In the genomic region with DNA sequence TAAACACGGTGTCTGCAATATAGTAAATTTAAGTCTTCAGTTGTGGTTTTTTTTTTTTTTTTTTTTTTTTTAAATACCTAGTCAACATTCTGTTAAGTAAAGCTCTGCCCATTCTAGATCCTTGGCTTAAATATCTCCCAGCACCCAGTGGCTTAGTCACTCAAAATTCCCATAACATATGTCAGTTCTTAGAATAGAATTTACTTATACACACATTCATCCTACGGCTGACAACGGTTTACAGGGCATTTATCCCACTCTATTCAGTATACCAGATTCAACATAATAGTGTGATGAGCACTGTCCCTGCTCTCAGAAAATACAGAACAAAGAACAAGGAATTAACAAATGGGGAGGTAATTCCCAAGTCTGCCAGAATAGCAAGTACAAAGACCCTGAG, we compare ENCODE assay signal across 30 mouse cellular contexts.
DNase-seq lines count a peak whose midpoint lies in the region; ATAC-seq lines count a peak whose summit lies in the region.
"Had no signal": no experiment of that assay in that cellular context is flagged by ENCODE, and none has a peak within 500 bp of the region (broad histone marks: within the 10 kb centered on the region; RNA-seq: fewer than 3 reads in every experiment).

No protein-coding gene starts in this region.

- no peaks in the 10 kb centered on the region for H3K4me1 ChIP-seq in heart, embryonic 10.5 days
- H3K4me1 ChIP-seq in forebrain, embryonic 11.5 days (replicated peaks; ENCODE audit: control insufficient read depth, insufficient read depth, low read length) = no peaks in the 10 kb centered on the region
- H3K4me1 ChIP-seq: embryonic facial prominence, embryonic 13.5 days; embryonic facial prominence, embryonic 15.5 days; forebrain, embryonic 10.5 days; forebrain, embryonic 13.5 days; forebrain, embryonic 15.5 days had no signal

- ATAC-seq in frontal cortex, adult (ENCODE audit: low TSS enrichment) = peak; percentile 94
- no peak for ATAC-seq in forebrain, embryonic 11.5 days (replicated peaks; ENCODE audit: low FRiP score)
- ATAC-seq: activated CD4-positive, CD25-positive, alpha-beta regulatory T cell, adult 4 months; CD4-positive, CD25-positive, alpha-beta regulatory T cell, adult 4 months; forebrain, embryonic 13.5 days; forebrain, embryonic 15.5 days; Patski had no signal

- no peaks in the 10 kb centered on the region for H3K9me3 ChIP-seq in heart, embryonic 10.5 days
- H3K9me3 ChIP-seq in forebrain, embryonic 11.5 days (ENCODE audit: control insufficient read depth, low read length) = no peaks in the 10 kb centered on the region
- H3K9me3 ChIP-seq: embryonic facial prominence, embryonic 13.5 days; embryonic facial prominence, embryonic 15.5 days; forebrain, embryonic 10.5 days; forebrain, embryonic 13.5 days; forebrain, embryonic 15.5 days; G1E had no signal

- no peak overlapping the region for H3K27ac ChIP-seq in heart, embryonic 10.5 days
- H3K27ac ChIP-seq in forebrain, embryonic 11.5 days (ENCODE audit: low read depth, low read length) = no peak overlapping the region
- H3K27ac ChIP-seq: embryonic facial prominence, embryonic 13.5 days; embryonic facial prominence, embryonic 15.5 days; forebrain, embryonic 10.5 days; forebrain, embryonic 13.5 days; forebrain, embryonic 15.5 days had no signal

- no peaks in the 10 kb centered on the region for H3K27me3 ChIP-seq in heart, embryonic 10.5 days (ENCODE audit: insufficient read depth, poor library complexity, severe bottlenecking)
- no peaks in the 10 kb centered on the region for H3K27me3 ChIP-seq in forebrain, embryonic 11.5 days (ENCODE audit: control insufficient read depth, insufficient read depth, low read length)
- H3K27me3 ChIP-seq: CH12.LX; embryonic facial prominence, embryonic 13.5 days; embryonic facial prominence, embryonic 15.5 days; forebrain, embryonic 13.5 days; forebrain, embryonic 15.5 days had no signal

- no peak overlapping the region for H3K4me3 ChIP-seq in heart, embryonic 10.5 days
- no peak overlapping the region for H3K4me3 ChIP-seq in forebrain, embryonic 11.5 days (ENCODE audit: low read depth, low read length)
- H3K4me3 ChIP-seq: embryonic facial prominence, embryonic 13.5 days; embryonic facial prominence, embryonic 15.5 days; erythroblast, embryonic 14.5 days; forebrain, embryonic 10.5 days; forebrain, embryonic 13.5 days; forebrain, embryonic 15.5 days had no signal

- 82% methylated on average over 3 of the region's 3 CpGs for WGBS in heart, embryonic 10.5 days
- 88% methylated on average over 3 of the region's 3 CpGs for WGBS in forebrain, embryonic 11.5 days

- DNase-seq in frontal cortex, postnatal 10 days (ENCODE audit: low spot score in 2 of 2) = no peak
- DNase-seq in heart, adult 11 months = peak; percentile 19
- DNase-seq in heart, embryonic 10.5 days (ENCODE audit: low spot score) = no peak
- DNase-seq in left cerebral cortex, adult 11 months (ENCODE audit: low spot score) = peak; percentile 11
- no peak for DNase-seq in left cerebral cortex, postnatal 36 days (ENCODE audit: low spot score in 2 of 2)
- DNase-seq in brain, adult 2 months (ENCODE audit: low read depth, low spot score) = peak; percentile 70
- no peak for DNase-seq in forebrain, embryonic 11.5 days (ENCODE audit: low spot score)
- DNase-seq: adrenal gland, adult 8-10 months; adrenal gland, postnatal 14 days; adrenal gland, postnatal 36 days; B cell, adult 2 months; cerebellum, adult 11 months; cerebellum, adult 18-20 months; cerebellum, adult 8-10 months; cerebellum, adult 9-11 months; cerebellum, postnatal 14 days; cerebellum, postnatal 36 days; embryo, embryonic 11 days had no signal

- no peak overlapping the region for H3K4me2 ChIP-seq in forebrain, embryonic 11.5 days (ENCODE audit: low read depth, low read length, severe bottlenecking)
- H3K4me2 ChIP-seq: embryonic facial prominence, embryonic 13.5 days; embryonic facial prominence, embryonic 15.5 days; forebrain, embryonic 13.5 days; forebrain, embryonic 15.5 days had no signal

- no peak overlapping the region for H3K9ac ChIP-seq in forebrain, embryonic 11.5 days (ENCODE audit: low read length)
- H3K9ac ChIP-seq: embryonic facial prominence, embryonic 13.5 days; embryonic facial prominence, embryonic 15.5 days; forebrain, embryonic 13.5 days; forebrain, embryonic 15.5 days had no signal

- intact Hi-C loops in left cerebral cortex, postnatal 36 days (cut with DNase I) = no loop called here

- H3K36me3 ChIP-seq in heart, embryonic 10.5 days = no peaks in the 10 kb centered on the region
- no peaks in the 10 kb centered on the region for H3K36me3 ChIP-seq in forebrain, embryonic 11.5 days (ENCODE audit: control insufficient read depth, insufficient read depth, low read length)
- H3K36me3 ChIP-seq: embryonic facial prominence, embryonic 13.5 days; embryonic facial prominence, embryonic 15.5 days; forebrain, embryonic 10.5 days; forebrain, embryonic 15.5 days; G1E had no signal

Comparison
In these comparisons a context has a peak if more than half of its experiments do, and no peak if none do; other contexts are left out.
1. DNase-seq: peak in heart, adult 11 months (single experiment), left cerebral cortex, adult 11 months (single experiment) and brain, adult 2 months (single experiment); none in frontal cortex, postnatal 10 days (0 of 2), heart, embryonic 10.5 days (single experiment), left cerebral cortex, postnatal 36 days (0 of 2) and forebrain, embryonic 11.5 days (single experiment).